Mouse (Mus musculus) lung, postnatal 14 days (tissue): ENCODE results near the gene Gm17581.
"Not testable (repeated sequence)": the region's sequence is repeated elsewhere in the genome, so short reads cannot be mapped to it uniquely, and the experiment has no call there.

Experiments
- DNase-seq: peaks from one replicate; pipeline ENCODE4 v3.0.0; 2021

Gm17581 gene

GRCm38 (mm10) chr2:155735766-155736165 is at the start of gene Gm17581:
Gm17581 (minus strand) TSS chr2:155735866.
- not testable (repeated sequence) for DNase-seq

DNA sequence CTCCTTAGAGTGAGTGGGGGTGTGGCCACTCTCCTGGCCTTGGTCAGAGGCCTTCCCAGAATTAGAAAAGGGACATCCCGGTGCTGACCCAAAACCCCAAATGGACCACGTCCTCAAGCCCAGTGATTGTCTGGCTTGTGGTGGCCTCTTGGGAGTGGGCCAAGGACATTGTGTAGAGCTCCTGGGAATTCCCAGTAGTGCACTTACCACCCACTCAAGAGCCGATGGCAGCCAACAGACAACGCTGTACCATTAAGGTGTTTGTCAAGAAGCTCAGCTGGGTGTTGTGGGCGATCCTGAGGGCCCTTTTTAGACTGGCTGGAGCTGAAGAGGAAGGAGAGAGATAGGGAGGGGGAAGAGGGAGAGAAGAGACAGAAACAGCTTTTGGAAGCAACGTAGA is 48.9 kb upstream of the Gm17581 start:
- DNase-seq, result no peak

GRCm38 (mm10) chr2:155779506-155779905 is 43.8 kb upstream of the Gm17581 start:
- no peak for DNase-seq

GRCm38 (mm10) chr2:155779066-155779465 is 43.4 kb upstream of the Gm17581 start:
- no peak for DNase-seq

DNA sequence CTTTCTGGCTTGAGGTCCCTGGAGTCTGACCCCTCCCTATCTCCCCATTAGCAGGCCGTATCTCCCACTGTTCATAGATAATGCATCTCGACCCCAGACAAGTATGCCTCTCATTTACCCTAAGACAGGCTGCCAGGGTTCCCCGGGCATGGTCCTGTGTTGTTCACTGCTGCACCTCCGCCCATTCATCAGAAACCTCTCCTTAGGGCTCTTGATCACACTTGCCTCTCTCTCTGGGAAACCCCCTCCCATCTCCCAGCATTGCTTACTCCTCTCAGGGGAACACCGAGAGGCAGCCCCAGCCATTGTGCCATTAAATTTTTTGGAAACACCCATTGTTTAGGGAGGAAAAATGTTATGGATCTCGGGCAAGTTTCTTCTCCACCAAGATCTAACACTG is 42.3 kb upstream of the Gm17581 start:
- DNase-seq, result no peak

DNA sequence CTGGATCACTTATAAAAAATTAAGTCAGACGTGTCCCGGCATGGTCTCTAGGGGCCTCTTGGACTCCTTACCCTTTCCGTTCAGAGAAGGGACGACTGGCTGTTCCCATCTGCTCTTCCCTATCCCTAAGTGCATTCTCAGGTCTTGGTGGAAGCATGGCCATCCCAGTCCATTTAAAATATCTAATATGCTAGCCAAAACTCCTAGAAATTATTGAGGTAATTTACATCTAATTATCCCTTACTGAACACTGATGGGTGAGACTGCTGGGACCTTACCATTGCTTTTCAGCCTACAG is 42.0 kb upstream of the Gm17581 start:
- no peak for DNase-seq

DNA sequence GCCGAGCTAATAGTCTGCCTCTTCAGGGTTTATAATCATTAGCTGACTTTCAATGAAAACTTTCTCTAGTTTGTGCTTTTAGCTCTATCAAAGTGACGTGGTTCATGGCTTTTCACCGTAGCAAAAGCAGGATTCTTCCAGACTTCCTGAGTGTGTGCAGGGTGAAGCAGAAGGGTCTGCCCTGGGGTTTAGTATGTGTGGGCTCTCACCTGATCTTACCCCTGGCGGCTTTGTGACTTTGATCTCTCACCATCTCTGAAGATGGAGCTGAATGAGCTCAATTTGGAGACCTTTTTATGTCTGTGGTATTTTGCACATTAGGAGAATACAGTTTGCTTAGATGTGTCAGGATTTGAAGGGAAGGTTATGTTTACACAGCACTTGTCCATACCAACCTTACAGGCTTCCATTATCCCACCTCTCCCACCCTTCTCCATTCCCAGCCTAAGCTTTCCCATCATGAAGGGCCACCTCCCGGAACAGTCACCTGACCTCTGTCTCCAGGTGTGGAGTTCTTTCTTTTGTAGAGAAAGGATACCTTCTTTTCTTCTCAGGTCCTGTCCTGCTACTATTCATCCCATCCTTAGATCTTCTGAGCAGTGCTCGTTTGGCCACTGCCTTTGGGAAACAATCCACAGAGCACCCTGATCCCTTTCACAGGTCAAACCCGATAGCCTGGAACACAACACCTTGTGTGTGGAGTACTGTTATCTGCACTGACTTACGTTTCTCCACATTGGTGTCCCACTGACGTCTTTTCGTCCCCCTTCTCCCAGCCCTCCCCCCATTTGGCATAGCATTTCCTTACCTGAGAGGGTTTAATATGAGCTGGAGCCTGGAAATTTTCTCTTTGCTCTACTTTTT is 41.4 kb upstream of the Gm17581 start:
- no peak for DNase-seq

GRCm38 (mm10) chr2:155775685-155776263 is 40.1 kb upstream of the Gm17581 start:
- peak; percentile 68 for DNase-seq

- no peak for DNase-seq
Observed at GRCm38 (mm10) chr2:155774927-155775684, 39.4 kb upstream of the Gm17581 start, which contains the start of gene Mmp24. Mmp24 (plus strand) TSS chr2:155775342.

GRCm38 (mm10) chr2:155774261-155774926 is 38.7 kb upstream of the Gm17581 start:
- DNase-seq, result no peak

GRCm38 (mm10) chr2:155773664-155774063 is 38.0 kb upstream of the Gm17581 start:
- no peak for DNase-seq

- peak; percentile 85 for DNase-seq
Observed at GRCm38 (mm10) chr2:155764679-155765418, 29.2 kb upstream of the Gm17581 start.

DNA sequence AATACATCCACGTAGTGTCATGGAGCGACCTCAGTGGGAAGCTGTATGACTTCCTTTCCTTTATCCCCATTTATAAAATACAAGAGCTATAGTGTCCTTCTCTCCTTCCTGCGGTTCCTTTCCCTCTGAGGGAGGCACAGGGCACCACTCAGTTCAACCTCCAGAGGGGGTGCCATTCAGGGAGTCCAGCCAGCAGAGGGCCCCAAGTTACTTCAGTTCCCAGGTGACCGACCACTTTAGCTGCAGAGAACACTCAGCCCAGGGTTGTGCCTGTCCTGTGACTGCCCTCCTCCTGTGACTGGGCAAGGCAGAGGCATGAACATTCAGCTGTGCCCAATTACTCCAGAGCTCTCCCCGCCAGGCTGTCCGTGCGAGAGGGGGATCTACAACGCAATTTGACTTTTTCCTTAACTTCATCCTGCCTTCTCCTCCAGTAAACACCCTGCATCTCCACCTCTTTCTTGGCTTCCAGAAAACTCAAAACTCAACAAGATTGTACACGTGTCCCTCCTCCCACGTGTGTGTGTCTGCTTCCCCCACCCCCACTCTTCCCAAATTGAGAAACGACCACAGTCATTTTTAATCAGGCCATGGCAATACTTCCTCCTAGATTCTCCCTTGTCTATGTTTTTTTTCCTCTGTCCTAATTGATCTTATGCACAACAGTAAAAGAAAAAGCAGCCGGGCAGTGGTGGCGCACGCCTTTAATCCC is 21.3 kb upstream of the Gm17581 start:
- DNase-seq, result peak; percentile 16

DNA sequence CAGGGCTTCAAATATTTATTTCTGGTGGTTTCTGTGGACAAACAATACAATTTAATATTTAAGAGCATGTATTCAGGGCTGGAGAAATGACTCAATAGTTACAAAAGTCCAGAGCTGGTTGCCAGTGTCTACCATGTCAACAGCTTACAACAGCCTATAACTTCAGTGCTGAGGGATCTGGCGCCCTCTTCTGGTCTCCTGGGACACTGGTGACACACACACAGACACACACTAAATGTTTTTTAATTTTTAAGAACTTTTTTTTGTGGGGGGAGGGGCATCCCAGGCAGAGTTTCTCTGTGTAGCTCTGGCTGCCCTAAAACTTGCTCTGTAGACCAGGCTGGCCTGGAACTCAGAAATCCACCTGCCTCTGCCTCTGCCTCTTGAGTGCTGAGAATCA is 20.1 kb upstream of the Gm17581 start:
- peak; percentile 72 for DNase-seq

- DNase-seq, result peak; percentile 56
Observed at GRCm38 (mm10) chr2:155751014-155751786, 15.5 kb upstream of the Gm17581 start, which contains the start of gene Procr. Procr (plus strand) TSS chr2:155751117.

- DNase-seq, result no peak
Observed at GRCm38 (mm10) chr2:155749394-155749793, 13.7 kb upstream of the Gm17581 start.

GRCm38 (mm10) chr2:155745487-155745886 is 9.8 kb upstream of the Gm17581 start:
- no peak for DNase-seq

DNA sequence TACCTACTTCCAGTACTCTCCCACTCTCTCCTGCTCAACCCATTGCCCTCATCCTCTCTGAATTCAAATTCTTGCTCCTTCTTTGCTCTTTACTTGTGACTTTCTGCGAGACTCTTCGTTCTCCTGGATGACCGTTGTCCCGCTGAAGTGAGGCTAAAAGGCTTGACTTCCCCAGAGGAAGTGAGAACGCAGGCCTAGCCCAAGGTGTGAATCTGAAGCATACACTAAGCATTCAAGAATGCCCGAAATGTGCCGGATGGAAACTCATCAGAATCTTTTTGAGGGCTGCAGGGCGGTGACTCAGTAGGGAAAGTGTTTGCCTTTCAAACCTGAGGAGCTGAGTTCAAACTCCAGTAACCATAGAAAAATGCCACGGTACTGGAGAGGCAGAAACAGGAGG is 7.7 kb upstream of the Gm17581 start:
- no peak for DNase-seq

DNA sequence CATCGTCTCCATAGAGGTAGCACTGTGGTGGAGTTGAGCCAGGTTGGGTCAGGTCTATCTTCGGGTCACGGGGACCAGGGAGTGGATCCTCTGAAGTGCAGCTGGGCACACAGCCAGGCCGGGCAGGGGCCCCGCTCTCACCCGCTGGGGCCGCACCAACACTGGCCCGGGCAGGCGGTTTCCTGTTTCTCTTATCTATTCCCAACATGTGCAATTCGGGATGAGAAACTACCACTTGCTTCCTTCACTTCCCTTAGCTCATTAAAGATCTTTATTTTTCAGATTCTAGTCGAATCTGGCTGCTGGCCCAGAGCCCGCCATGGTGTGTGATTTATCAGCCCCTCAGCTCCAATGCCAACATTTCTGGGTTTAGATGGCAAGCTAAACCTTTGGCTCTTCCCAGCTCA is 7.3 kb upstream of the Gm17581 start:
- DNase-seq, result peak; percentile 71

DNA sequence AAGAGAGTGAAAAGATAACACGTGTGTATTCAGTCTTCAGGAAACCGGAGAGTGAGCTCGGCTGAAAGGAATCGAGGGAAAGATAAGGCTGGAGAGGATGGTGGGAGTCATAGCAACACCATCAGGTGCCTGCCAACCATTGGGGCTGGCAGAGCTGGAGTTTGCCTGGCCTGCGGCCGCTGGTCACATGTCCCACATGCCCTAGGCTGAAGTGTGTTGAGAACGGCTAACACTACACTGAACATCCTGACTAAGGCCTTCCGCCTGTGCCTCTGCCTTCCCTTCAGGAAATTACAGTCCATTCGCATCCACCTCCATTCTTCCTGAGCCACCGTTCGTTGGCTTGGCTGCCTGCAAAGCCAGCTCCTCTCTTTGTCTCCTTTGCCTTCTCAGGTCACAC is 6.5 kb upstream of the Gm17581 start:
- no peak for DNase-seq

DNA sequence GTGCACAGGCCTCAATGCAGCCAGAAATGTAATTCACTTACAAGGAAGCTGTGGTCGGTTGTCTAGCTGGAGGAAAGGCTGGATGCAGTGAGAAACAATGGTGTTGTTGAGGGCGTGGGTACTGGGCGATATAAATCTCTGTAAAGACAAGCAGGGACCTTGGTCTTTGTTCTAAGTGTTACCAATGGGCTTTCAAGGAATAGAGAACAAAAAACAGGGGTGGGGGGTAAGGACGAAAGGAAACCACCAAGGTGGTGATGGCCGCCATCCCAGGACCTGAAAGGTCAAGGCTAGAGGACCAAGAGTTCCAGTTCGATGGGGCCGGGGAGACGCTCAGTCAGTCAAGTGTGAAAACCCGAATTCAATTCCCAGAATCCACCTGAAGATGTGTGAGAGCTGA is 2.1 kb upstream of the Gm17581 start:
- peak; percentile 5 for DNase-seq
